Mouse (Mus musculus) A20 (cell line): ENCODE results near the gene Avp.

ENCODE experiments used
- DNase-seq: peaks from one replicate; pipeline ENCODE4 v3.0.0-alpha.2; 2011; ENCODE audit warnings: low read depth, low spot score

Avp gene

DNA sequence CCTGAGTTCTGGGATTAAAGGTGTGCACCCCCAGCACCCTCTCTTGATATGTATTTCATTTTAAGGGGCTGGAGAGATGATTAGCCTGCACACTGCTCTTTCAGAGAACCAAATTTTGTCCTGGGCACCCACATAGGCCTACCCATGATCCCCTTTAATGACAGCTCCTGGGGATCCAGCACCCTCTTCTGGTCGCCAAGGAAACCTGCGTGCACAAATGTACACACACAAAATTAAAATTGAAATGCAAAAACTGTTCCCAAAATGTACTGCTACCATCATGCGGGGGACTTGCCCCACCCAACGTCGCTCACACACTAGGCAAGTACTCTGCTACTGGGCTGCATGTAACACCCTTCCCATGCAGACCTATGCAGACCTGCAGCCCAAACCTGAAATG is 7.4 kb downstream of the Avp start:
- DNase-seq = peak; percentile 52

DNA sequence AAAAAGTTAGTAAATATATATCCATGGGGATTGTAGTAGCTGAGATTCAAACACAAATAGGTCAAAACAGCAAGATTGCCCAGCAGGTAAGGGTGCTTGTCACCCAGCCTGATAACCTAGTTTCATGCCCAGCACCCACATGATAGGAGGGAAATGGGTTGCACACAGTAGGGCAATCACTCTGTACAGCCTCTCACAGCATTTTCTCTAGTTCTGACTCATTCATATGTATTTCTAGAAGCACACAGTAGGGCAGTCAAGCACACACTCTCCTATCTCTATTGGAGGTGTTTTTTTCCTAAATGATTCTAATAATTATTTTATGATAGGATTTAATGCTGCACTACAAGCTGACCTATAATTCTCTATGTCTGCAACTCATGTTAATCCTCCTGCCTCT is 12.4 kb downstream of the Avp start:
- no peak for DNase-seq

GRCm38 (mm10) chr2:130568921-130569320 is 13.4 kb downstream of the Avp start:
- DNase-seq = no peak

DNA sequence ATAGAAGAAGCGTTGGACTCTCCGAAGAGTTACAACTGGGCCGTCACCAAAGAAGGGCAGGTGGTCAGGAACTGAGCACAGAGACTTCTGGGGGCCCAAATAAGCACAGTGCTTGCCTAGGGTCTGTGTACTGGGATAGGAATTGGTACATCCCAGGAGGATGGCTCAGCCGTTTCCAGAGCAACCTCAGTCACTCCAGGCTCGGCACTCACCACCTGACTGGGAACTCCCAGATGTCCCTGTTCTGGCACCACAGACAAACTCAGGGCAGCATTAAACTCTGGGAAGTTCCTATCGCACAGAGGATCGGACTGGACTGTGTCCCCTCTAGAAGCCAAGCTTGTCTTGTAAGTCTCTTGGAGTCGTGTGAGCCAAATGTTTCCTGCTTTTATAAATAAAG is 17.4 kb downstream of the Avp start:
- no peak for DNase-seq

DNA sequence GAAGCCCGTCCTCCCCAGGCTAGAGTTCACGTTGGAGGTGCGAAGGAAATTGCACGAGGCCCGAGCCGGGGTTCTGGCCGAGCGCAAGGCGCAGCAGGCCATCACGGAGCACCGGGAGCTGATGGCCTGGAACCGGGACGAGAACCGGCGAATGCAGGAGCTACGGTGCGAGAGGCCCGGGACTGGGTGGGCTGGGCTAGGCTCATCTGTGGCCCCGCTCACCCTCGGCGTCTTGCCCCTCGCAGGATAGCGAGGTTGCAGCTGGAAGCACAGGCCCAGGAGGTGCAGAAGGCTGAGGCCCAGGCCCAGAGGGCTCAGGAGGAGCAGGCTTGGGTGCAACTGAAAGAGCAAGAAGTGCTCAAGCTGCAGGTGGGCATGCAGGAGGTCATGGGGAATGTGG is 18.3 kb downstream of the Avp start:
- DNase-seq = no peak

DNA sequence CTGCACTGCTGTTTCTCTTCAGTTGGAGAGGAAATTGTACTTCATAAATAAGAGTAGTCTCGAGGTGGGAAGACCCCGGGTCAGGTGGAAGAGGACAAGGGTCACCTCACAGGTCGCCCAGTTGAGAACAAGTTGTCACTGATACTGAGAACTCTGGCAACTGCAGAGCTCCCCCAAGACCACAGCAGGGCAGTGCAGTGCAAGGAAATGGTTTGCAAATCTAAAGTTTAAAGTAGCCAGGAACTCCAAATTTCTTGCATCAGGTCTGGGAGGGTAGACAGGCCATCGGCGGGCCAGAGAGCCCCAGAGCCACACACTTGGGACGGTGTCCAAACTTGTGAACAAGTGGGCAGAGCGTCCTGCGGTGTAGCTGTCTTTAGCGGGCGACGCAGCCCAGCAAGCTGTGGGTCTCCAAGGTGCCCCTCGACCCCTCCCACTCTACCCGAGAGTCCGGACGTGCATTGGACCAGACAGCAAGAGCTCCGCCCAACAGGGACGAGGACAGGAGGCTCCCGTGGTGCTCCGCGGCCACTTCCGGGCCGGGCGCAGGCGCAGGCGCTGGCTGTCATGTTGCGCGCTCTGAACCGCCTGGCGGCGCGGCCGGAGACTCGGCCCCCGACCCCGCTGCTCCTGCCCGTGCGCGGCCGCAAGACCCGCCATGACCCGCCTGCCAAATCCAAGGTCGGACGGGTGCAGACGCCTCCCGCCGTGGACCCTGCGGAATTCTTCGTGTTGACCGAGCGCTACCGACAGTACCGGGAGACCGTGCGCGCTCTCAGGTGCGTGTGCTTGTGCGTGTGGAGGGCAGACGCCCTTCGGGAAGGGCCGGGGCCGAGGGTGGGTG is 18.9 kb downstream of the Avp start, which contains the start of gene Mrps26:
TSS of gene Mrps26 (plus strand) at position 531 of the 844 bp plus-strand sequence.
- DNase-seq = peak; percentile 97

GRCm38 (mm10) chr2:130558015-130558414 is 24.3 kb downstream of the Avp start:
- DNase-seq = no peak

DNA sequence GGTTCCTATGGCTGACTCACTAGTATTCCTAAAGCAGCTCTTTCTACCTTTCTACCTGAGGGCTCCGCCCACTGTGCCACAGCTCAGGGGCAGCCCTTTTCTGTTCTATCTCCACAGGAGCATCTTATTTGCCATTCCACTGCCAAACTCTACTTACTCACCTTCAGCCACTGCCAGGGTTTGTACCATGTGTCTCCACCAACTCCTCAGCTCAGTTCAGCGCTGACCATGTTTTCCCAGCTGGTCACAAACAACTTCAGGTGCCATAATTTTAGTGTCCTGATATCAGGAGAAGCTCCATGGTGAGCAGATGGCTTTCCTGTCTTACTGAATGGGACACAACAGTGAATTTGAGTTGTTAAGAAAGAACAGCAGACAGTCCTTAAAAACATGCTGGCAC is 24.9 kb downstream of the Avp start:
- DNase-seq = no peak

- no peak for DNase-seq
These were observed 26.1 kb downstream of the Avp start for GRCm38 (mm10) chr2:130556292-130556691.

- DNase-seq = no peak
These were observed 27.5 kb downstream of the Avp start for GRCm38 (mm10) chr2:130554841-130555240.

DNA sequence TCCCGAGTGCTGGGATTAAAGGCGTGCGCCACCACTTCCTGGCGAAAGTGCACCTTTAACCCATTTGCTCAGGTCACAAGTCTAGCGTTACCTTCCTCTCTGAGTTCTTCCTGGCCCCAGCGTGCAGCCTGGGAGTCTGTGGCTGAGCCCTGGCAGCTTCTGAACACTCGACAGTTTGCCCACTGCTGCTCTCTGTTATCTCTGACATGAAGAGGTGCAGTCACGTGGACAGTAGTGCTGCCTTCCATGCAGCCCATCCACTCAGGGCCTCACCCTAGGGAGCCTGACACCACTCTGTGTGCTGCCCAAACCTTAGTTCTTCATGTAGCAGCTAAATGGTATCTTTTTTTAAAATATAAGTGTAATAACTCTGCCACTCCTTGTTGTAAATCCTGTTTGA is 35.4 kb downstream of the Avp start:
- DNase-seq = no peak

GRCm38 (mm10) chr2:130540266-130540665 is 42.1 kb downstream of the Avp start:
- peak; percentile 91 for DNase-seq

DNA sequence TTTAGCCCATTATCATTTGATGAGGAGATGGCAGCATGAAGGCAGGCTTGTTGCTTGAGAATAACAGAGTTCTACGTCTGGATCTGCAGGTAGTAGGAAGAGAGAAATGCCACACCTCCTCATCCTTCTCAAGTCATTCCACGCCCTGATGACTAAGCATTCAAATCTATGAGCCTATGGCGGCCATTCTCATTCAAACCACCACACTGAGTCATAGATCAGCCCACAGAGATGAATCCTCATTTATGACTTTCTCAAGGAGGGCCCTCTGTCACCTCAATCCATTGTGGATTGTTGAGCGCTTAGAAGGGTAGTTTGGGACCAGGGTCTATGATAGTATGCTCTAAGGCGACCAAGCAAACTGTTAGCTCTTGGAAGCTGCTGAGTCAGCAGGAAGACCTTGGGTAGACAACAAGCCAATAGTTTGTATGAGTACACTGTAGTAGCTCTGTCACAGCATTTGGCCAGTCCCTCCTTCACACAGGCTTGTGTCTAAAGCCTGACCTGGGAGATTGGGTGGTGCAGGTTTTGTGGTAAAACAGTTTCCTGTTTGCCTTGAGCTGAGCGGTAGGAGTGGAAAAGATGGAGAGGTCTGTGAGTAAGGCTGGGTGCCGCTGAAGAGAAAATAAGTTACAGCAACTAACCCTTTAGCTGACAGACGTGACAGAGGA is 43.3 kb downstream of the Avp start:
- peak; percentile 43 for DNase-seq

GRCm38 (mm10) chr2:130536890-130537289 is 45.5 kb downstream of the Avp start:
- DNase-seq = no peak

- no peak for DNase-seq
These were observed 47.3 kb downstream of the Avp start for GRCm38 (mm10) chr2:130535017-130535416.

DNA sequence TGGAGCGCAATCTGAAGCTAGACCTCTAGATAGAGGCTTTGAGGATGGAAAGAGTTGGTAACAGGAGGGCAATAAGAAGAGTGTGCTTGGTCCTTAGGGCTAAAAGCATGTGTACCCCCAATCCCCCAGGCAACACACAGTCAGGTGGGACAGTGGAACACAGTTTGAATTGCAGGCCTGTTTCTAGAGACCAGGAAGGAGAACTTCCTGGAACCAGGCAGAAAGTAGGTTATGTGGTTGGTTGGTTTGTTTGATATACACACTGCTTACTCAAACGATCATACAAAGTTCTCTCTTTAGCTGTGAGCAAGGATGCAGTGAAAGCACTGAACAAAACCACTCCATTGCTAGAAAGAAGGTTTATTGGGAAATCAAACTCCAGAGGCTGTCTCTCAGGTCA is 50.2 kb downstream of the Avp start:
- DNase-seq = no peak
